Mouse (Mus musculus): ENCODE results near the gene Zfp787. TPM values are rescaled to one million over a fixed set of nuclear protein-coding genes. Genes with fewer than 3 reads are reported as not detected.
A peak's percentile ranks its signal among the peaks of the same experiment; 100 is the strongest.

Gene Zfp787
- total and polyA plus RNA-seq, 3 experiments = 22.7 to 28.8 TPM; not detected in 1

GRCm38 (mm10) chr7:6156901-6157472 is 1.2 kb upstream of the Zfp787 start:
- Histone ChIP-seq H3K36me3 (ENCODE audit: control insufficient read depth in 1 of 2, insufficient read depth in 2 of 2, low read length in 2 of 2) (peaks cover 0 to 12% of the 10 kb centered on the region in 2 experiments; a peak in 2 of 4 replicates), H3K9ac (ENCODE audit: control insufficient read depth, low read depth, low read length, poor library complexity, severe bottlenecking) (peak overlapping the region; percentile 99), H3K4me3 (ENCODE audit: control insufficient read depth in 1 of 2, insufficient read depth in 1 of 2, low read depth in 2 of 2, low read length in 2 of 2) (peak overlapping the region; percentile 79 to 99), H3K79me2 (ENCODE audit: control insufficient read depth, insufficient read depth, low read length, poor library complexity) (peaks cover 34% of the 10 kb centered on the region), H3K9me3 (replicated peaks; ENCODE audit: insufficient read depth, low read length) (no peaks in the 10 kb centered on the region), H3K27ac (ENCODE audit: control insufficient read depth, low read depth, low read length) (peak overlapping the region; percentile 72), H3K4me1 (ENCODE audit: control insufficient read depth in 1 of 2, insufficient read depth in 2 of 2, low read length in 2 of 2) (peaks cover 0 to 19% of the 10 kb centered on the region in 2 experiments; a peak in 3 of 4 replicates), H3K27me3 (ENCODE audit: control insufficient read depth in 1 of 2, insufficient read depth in 2 of 2, low read length in 2 of 2) (no peaks in the 10 kb centered on the region)
- DNase-seq (ENCODE audit: low read depth, low spot score) = peak; percentile 46
- no peak for TF ChIP-seq NRF1 (IDR thresholded peaks at IDR 0.05; ENCODE audit: insufficient read depth, low read depth, low read length, poor library complexity, severe bottlenecking)
- TF ChIP-seq MAZ (IDR thresholded peaks at IDR 0.05; ENCODE audit: low read depth, low read length) = no peak
- 0 out of 2 replicates have a peak, but pooled peaks have one; percentile 8 for TF ChIP-seq ELF1 (IDR thresholded peaks at IDR 0.05; ENCODE audit: low read depth, low read length)
- no peak for TF ChIP-seq BHLHE40 (IDR thresholded peaks at IDR 0.05; ENCODE audit: borderline replicate concordance, low read depth, low read length)
- 0 out of 2 replicates have a peak, but pooled peaks have one; percentile 77 for TF ChIP-seq CHD1 (IDR thresholded peaks at IDR 0.05; ENCODE audit: low read depth, low read length)
- no peak for TF ChIP-seq POLR2A (IDR thresholded peaks at IDR 0.05; ENCODE audit: control insufficient read depth in 1 of 2, insufficient read depth in 1 of 2, low read depth in 1 of 2, low read length in 2 of 2, poor library complexity in 1 of 2)
- TF ChIP-seq RAD21 (IDR thresholded peaks at IDR 0.05; ENCODE audit: low read depth, low read length) = no peak
- peak; percentile 75 for TF ChIP-seq ZNF384 (IDR thresholded peaks at IDR 0.05; ENCODE audit: low read depth, low read length)
- no peak for TF ChIP-seq TBP (IDR thresholded peaks at IDR 0.05; ENCODE audit: low read depth, low read length)
- no peak for TF ChIP-seq GABPA (IDR thresholded peaks at IDR 0.05; ENCODE audit: low read depth, low read length)
- TF ChIP-seq MAX (IDR thresholded peaks at IDR 0.05; ENCODE audit: low read length) = no peak
- no peak for TF ChIP-seq USF1 (IDR thresholded peaks at IDR 0.05; ENCODE audit: low read depth, low read length)
- no peak for TF ChIP-seq MAFK (IDR thresholded peaks at IDR 0.05; ENCODE audit: borderline replicate concordance, low read depth, low read length)
- TF ChIP-seq TCF12 (IDR thresholded peaks at IDR 0.05; ENCODE audit: low read depth, low read length) = no peak
- TF ChIP-seq SMC3 (IDR thresholded peaks at IDR 0.05; ENCODE audit: low read depth, low read length) = no peak
- no peak for TF ChIP-seq POLR2AphosphoS5 (IDR thresholded peaks at IDR 0.05; ENCODE audit: borderline replicate concordance, low read depth, low read length)
- no peak for TF ChIP-seq ZKSCAN1 (IDR thresholded peaks at IDR 0.05; ENCODE audit: low read depth, low read length)
- TF ChIP-seq CHD2 (IDR thresholded peaks at IDR 0.05; ENCODE audit: low read length) = no peak
- peak; percentile 60 for TF ChIP-seq GATA1 (IDR thresholded peaks at IDR 0.05; ENCODE audit: low read depth, low read length)
- no peak for TF ChIP-seq CTCF (IDR thresholded peaks at IDR 0.05 in 2 of 3, conservative IDR thresholded peaks at IDR 0.05 in 1 of 3; ENCODE audit: control insufficient read depth in 1 of 3, insufficient read depth in 1 of 3, low read depth in 2 of 3, low read length in 3 of 3, poor library complexity in 1 of 3, severe bottlenecking in 1 of 3)
- no peak for TF ChIP-seq HCFC1 (IDR thresholded peaks at IDR 0.05; ENCODE audit: low read depth, low read length)
- no peak; the same call in 1 of the 2 replicates for TF ChIP-seq MXI1 (IDR thresholded peaks at IDR 0.05; ENCODE audit: low read depth, low read length)
- 0 out of 4 replicates have a peak, but pooled peaks have one; percentile 18 to 23 for TF ChIP-seq EP300 (IDR thresholded peaks at IDR 0.05; ENCODE audit: low read depth in 1 of 2, low read length in 2 of 2)
- TF ChIP-seq TAL1 (IDR thresholded peaks at IDR 0.05; ENCODE audit: low read length) = no peak
- no peak for TF ChIP-seq MEF2A (IDR thresholded peaks at IDR 0.05; ENCODE audit: extremely low read depth, insufficient replicate concordance, low read depth, low read length, poor library complexity, severe bottlenecking)
- TF ChIP-seq MYC (IDR thresholded peaks at IDR 0.05; ENCODE audit: low read depth, low read length) = no peak

Measured in MEL (cell line).